Mouse (Mus musculus) intestine, embryonic 16.5 days (tissue): ENCODE data around the gene Ubqln2. TPM values are rescaled to one million over a fixed set of nuclear protein-coding genes. Genes with fewer than 3 reads are reported as not detected.

Experiments used
- ATAC-seq: fragments of 200-750 bp; cut with Nextera tagmentation; 2 replicates; pipeline ENCODE4 v1.8.0; 2017; ENCODE audit warnings: moderate TSS enrichment, moderate library complexity
- H3K27ac ChIP-seq: fragments of 300-500 bp; sonication (generic); 2 replicates; pipeline ENCODE4 v1.5.1; 2014; ENCODE audit warnings: mild to moderate bottlenecking, low read length
- H3K27me3 ChIP-seq: fragments of 300-500 bp; sonication (generic); replicated peaks from 2 replicates; pipeline ENCODE4 v1.6.1; 2014; ENCODE audit warnings: low read length, control low read depth, mixed read lengths; ENCODE audit not compliant: control insufficient read depth, insufficient read depth
- H3K36me3 ChIP-seq: fragments of 300-500 bp; sonication (generic); 2 replicates; pipeline ENCODE4 v1.6.1; 2014; ENCODE audit warnings: low read length, control low read depth; ENCODE audit not compliant: control insufficient read depth, insufficient read depth
- H3K4me1 ChIP-seq: fragments of 300-500 bp; sonication (generic); 2 replicates; pipeline ENCODE4 v1.6.1; 2014; ENCODE audit warnings: low read length, control low read depth, mixed read lengths; ENCODE audit not compliant: control insufficient read depth, insufficient read depth
- H3K4me2 ChIP-seq: fragments of 300-500 bp; sonication (generic); 2 replicates; pipeline ENCODE4 v1.6.1; 2014; ENCODE audit warnings: low read depth, low read length, control low read depth
- H3K4me3 ChIP-seq: fragments of 300-500 bp; sonication (generic); 2 replicates; pipeline ENCODE4 v1.5.1; 2014; ENCODE audit warnings: mild to moderate bottlenecking, low read length
- H3K9ac ChIP-seq: fragments of 300-500 bp; sonication (generic); 2 replicates; pipeline ENCODE4 v1.6.1; 2014; ENCODE audit warnings: low read depth, low read length
- H3K9me3 ChIP-seq: fragments of 300-500 bp; sonication (generic); 2 replicates; pipeline ENCODE4 v1.6.1; 2016; ENCODE audit warnings: low read length, control low read depth; ENCODE audit not compliant: control insufficient read depth
- WGBS: fragments of 180-500 bp; shearing (Covaris S2); extraction: QIAGEN DNeasy Blood & Tissue Kit; methylation state at CpG from one replicate; pipeline ENCODE4 v1.1.7; 2014; 5-methylcytosine and 5-hydroxymethylcytosine counted together
- polyA plus RNA-seq: library from polyadenylated mRNA; unstranded; fragments of >200 nt; fragmentation: Nextera tagmentation; extraction: Ambion mirVana; gene quantifications from 2 replicates; pipeline ENCODE4 v1.2.1, GENCODE M21; 2015

Ubqln2 gene
- 10.6 and 13.0 TPM in 2 replicates for polyA plus RNA-seq

GRCm38 (mm10) chrX:153497688-153498516, at the start of gene Ubqln2:
Ubqln2 (plus strand) TSS chrX:153498227.
- Histone ChIP-seq H3K4me2 (peak within 1 kb of the TSS; percentile 73), H3K9me3 (no peaks in the 10 kb centered on the region)

GRCm38 (mm10) chrX:153451946-153452345, 46.1 kb upstream of the Ubqln2 start:
- Histone ChIP-seq H3K9me3 (no peaks in the 10 kb centered on the region), H3K27me3 (no peaks in the 10 kb centered on the region), H3K4me3 (no peak overlapping the region), H3K27ac (no peak overlapping the region), H3K4me1 (no peaks in the 10 kb centered on the region), H3K4me2 (no peak overlapping the region), H3K36me3 (no peaks in the 10 kb centered on the region), H3K9ac (no peak overlapping the region)
- ATAC-seq, result no peak
- WGBS, result 57% methylated on average over 5 of the region's 5 CpGs

More at GRCm38 (mm10) chrX:153497688-153498516, at the start of gene Ubqln2:
- peak within 1 kb of the TSS; percentile 56 for H3K4me3 ChIP-seq
- H3K27ac ChIP-seq, result peak within 1 kb of the TSS; percentile 96
- H3K9ac ChIP-seq, result peak within 1 kb of the TSS; percentile 74
- H3K27me3 ChIP-seq, result no peaks in the 10 kb centered on the region
- 20% methylated on average over 47 of the region's 76 CpGs for WGBS
- no peaks in the 10 kb centered on the region for H3K4me1 ChIP-seq
- peak; percentile 95 for ATAC-seq
- H3K36me3 ChIP-seq, result no peaks in the 10 kb centered on the region

- Histone ChIP-seq H3K27ac (no peak overlapping the region), H3K4me1 (no peaks in the 10 kb centered on the region)
- 65% methylated on average over 8 of the region's 8 CpGs for WGBS
These were observed 21.2 kb upstream of the Ubqln2 start for GRCm38 (mm10) chrX:153476760-153477248.

GRCm38 (mm10) chrX:153492326-153492725, 5.7 kb upstream of the Ubqln2 start:
- H3K36me3 ChIP-seq, result no peaks in the 10 kb centered on the region
- WGBS, result 47% methylated on average over 3 of the region's 3 CpGs
- H3K4me2 ChIP-seq, result no peak overlapping the region
- no peak overlapping the region for H3K4me3 ChIP-seq
- no peak overlapping the region for H3K27ac ChIP-seq
- no peaks in the 10 kb centered on the region for H3K4me1 ChIP-seq
- ATAC-seq, result peak; percentile 91
- no peaks in the 10 kb centered on the region for H3K27me3 ChIP-seq
- H3K9me3 ChIP-seq, result no peaks in the 10 kb centered on the region
- H3K9ac ChIP-seq, result no peak overlapping the region

More at GRCm38 (mm10) chrX:153476760-153477248, 21.2 kb upstream of the Ubqln2 start:
- H3K9me3 ChIP-seq, result no peaks in the 10 kb centered on the region
- no peak overlapping the region for H3K4me2 ChIP-seq
- ATAC-seq, result no peak
- no peaks in the 10 kb centered on the region for H3K27me3 ChIP-seq
- H3K36me3 ChIP-seq, result no peaks in the 10 kb centered on the region
- H3K4me3 ChIP-seq, result no peak overlapping the region
- no peak overlapping the region for H3K9ac ChIP-seq

GRCm38 (mm10) chrX:153498665-153499293, 752 bp downstream of the Ubqln2 start:
- H3K9me3 ChIP-seq, result no peaks in the 10 kb centered on the region
- peak overlapping the region; percentile 56 for H3K4me3 ChIP-seq
- peak overlapping the region; percentile 74 for H3K9ac ChIP-seq
- H3K27ac ChIP-seq, result peak overlapping the region; percentile 96
- ATAC-seq, result peak; percentile 5
- no peaks in the 10 kb centered on the region for H3K27me3 ChIP-seq
- no peaks in the 10 kb centered on the region for H3K4me1 ChIP-seq
- WGBS, result 22% methylated on average over 21 of the region's 30 CpGs
- no peaks in the 10 kb centered on the region for H3K36me3 ChIP-seq
- peak overlapping the region; percentile 73 for H3K4me2 ChIP-seq

GRCm38 (mm10) chrX:153499294-153500046, 1.4 kb downstream of the Ubqln2 start:
- Histone ChIP-seq H3K9me3 (no peaks in the 10 kb centered on the region), H3K27me3 (no peaks in the 10 kb centered on the region), H3K27ac (peak overlapping the region; percentile 96; the same call in 1 of the 2 replicates), H3K36me3 (no peaks in the 10 kb centered on the region), H3K4me3 (peak overlapping the region; percentile 56), H3K4me2 (peak overlapping the region; percentile 73), H3K4me1 (no peaks in the 10 kb centered on the region), H3K9ac (peak overlapping the region; percentile 74)
- ATAC-seq, result no peak
- 25% methylated on average over 32 of the region's 32 CpGs for WGBS

- Histone ChIP-seq H3K4me1 (no peaks in the 10 kb centered on the region), H3K9ac (peak overlapping the region; percentile 74), H3K27ac (no peak overlapping the region), H3K4me2 (peak overlapping the region; percentile 73), H3K27me3 (no peaks in the 10 kb centered on the region), H3K9me3 (no peaks in the 10 kb centered on the region), H3K36me3 (no peaks in the 10 kb centered on the region), H3K4me3 (peak overlapping the region; percentile 56)
- ATAC-seq, result no peak
- 15% methylated on average over 10 of the region's 12 CpGs for WGBS
These were observed 2.0 kb downstream of the Ubqln2 start for GRCm38 (mm10) chrX:153500047-153500345.

- H3K4me1 ChIP-seq, result no peaks in the 10 kb centered on the region
- H3K36me3 ChIP-seq, result no peaks in the 10 kb centered on the region
- no peak for ATAC-seq
- no peak overlapping the region for H3K4me2 ChIP-seq
- no peak overlapping the region for H3K27ac ChIP-seq
- no peaks in the 10 kb centered on the region for H3K9me3 ChIP-seq
- no peak overlapping the region for H3K4me3 ChIP-seq
- 42% methylated on average over 9 of the region's 9 CpGs for WGBS
- no peaks in the 10 kb centered on the region for H3K27me3 ChIP-seq
- no peak overlapping the region for H3K9ac ChIP-seq
These were observed 7.9 kb downstream of the Ubqln2 start for GRCm38 (mm10) chrX:153505954-153506353.

GRCm38 (mm10) chrX:153515491-153515890, 17.5 kb downstream of the Ubqln2 start:
- ATAC-seq, result no peak
- H3K4me2 ChIP-seq, result no peak overlapping the region
- no peaks in the 10 kb centered on the region for H3K27me3 ChIP-seq
- H3K4me3 ChIP-seq, result no peak overlapping the region
- H3K9ac ChIP-seq, result no peak overlapping the region
- H3K9me3 ChIP-seq, result no peaks in the 10 kb centered on the region
- WGBS, result 90% methylated on average over 5 of the region's 5 CpGs
- H3K36me3 ChIP-seq, result no peaks in the 10 kb centered on the region
- H3K4me1 ChIP-seq, result no peaks in the 10 kb centered on the region
- H3K27ac ChIP-seq, result no peak overlapping the region
